Mouse (Mus musculus): ENCODE measurements around the gene Rfx8. TPM values are rescaled to one million over a fixed set of nuclear protein-coding genes. Genes with fewer than 3 reads are reported as not detected.

The Rfx8 gene
- total RNA-seq, 2 experiments from 2014 or later: 0.19 to 0.54 TPM

GRCm38 (mm10) chr1:39735493-39735892, 14.7 kb upstream of the Rfx8 start:
- DNase-seq (ENCODE audit: extremely low spot score in 1 of 2, low spot score in 1 of 2): no peak

DNA sequence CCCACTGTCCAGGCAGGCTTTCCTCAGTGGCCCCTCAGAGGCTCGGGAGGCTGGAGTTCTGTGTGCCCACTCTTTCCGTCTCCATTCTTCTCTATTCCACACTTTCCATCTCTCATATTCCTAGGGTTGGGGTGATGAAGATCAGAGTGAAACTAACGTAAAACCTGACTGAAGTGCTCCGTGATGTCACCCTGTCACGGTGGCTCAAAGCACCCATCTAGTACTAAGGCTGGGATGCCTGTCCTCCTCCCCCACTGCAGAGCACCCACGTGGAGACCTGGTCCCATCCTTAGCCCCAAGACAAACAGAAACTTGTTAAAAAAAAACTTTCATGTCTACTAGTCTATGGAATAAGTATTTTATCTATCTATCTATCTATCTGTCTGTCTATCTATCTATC, 14.1 kb upstream of the Rfx8 start:
- no peak for DNase-seq (ENCODE audit: extremely low spot score in 1 of 2, low spot score in 1 of 2)

DNA sequence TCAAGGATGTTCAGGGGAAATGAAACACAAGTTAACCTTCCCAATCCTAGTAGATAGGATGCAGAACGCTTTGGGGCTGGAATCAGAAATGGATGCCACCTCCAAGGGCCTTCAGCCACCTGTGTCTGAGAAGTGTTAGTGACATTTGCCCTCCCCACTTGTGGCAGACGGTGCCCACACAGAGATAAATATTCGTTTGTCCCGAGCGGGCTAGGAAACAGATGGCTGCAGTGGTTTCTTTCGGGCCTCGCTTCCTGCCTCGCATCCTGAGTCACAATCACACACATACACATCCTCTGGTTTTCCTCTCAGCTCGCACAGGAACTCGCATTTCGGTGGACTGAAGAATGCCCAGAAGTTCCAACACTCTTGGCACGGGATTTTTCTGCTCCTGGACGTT, 13.5 kb upstream of the Rfx8 start:
- no peak for DNase-seq (ENCODE audit: extremely low spot score in 1 of 2, low spot score in 1 of 2)

GRCm38 (mm10) chr1:39733876-39734275, 13.1 kb upstream of the Rfx8 start:
- no peak for DNase-seq (ENCODE audit: extremely low spot score in 1 of 2, low spot score in 1 of 2)

DNA sequence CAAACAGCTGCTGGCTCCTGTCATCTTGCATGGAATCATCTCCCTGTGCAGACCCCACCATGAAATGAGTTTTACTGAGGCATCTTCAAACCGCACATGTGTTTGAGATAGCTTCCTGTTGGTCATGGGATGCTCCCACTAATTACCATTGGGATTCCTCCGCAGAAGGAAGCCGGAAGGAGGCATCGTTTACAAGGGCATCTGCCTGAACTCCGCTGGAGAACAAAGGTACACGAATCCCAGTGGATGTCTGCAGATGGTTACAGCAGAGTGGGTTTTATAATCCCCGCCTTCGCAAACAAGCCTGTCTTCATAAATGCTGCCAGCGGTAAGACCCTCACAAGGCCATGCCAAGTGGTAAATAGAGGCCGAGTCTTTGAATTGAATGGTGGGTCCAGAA, 11.3 kb upstream of the Rfx8 start:
- DNase-seq (ENCODE audit: extremely low spot score in 1 of 2, low spot score in 1 of 2): no peak

- no peak for DNase-seq (ENCODE audit: extremely low spot score in 1 of 2, low spot score in 1 of 2)
Observed at GRCm38 (mm10) chr1:39731543-39731942, 10.7 kb upstream of the Rfx8 start.

DNA sequence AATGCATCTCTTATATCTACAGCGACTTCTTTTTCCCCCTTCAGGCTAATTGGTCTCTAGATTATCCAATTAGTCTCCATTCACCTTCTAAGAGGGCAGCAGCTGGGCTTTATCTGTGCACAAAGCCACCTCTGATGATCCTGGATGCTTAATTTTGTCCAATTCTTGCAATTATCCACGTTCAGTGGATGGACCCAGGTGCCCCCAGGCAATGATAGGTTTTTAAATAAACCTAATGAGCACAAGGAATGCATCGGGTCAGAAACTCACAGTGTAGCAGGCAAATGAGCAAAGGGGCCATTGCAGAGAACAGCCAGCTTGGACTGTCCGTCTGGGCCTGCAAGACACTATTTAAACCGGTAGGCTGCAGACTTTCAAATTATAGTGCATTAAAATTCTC, 10.1 kb upstream of the Rfx8 start:
- DNase-seq (ENCODE audit: extremely low spot score in 1 of 2, low spot score in 1 of 2): no peak

- DNase-seq (ENCODE audit: extremely low spot score in 1 of 2, low spot score in 1 of 2): no peak
Observed at GRCm38 (mm10) chr1:39729919-39730318, 9.1 kb upstream of the Rfx8 start.

GRCm38 (mm10) chr1:39721351-39721726, 542 bp upstream of the Rfx8 start:
- DNase-seq (ENCODE audit: extremely low spot score in 1 of 2, low spot score in 1 of 2): no peak

- DNase-seq (ENCODE audit: extremely low spot score in 1 of 2, low spot score in 1 of 2): no peak
Observed at GRCm38 (mm10) chr1:39720186-39720585, 611 bp downstream of the Rfx8 start.

GRCm38 (mm10) chr1:39715551-39715950, 5.2 kb downstream of the Rfx8 start:
- DNase-seq (ENCODE audit: extremely low spot score in 1 of 2, low spot score in 1 of 2): no peak

DNA sequence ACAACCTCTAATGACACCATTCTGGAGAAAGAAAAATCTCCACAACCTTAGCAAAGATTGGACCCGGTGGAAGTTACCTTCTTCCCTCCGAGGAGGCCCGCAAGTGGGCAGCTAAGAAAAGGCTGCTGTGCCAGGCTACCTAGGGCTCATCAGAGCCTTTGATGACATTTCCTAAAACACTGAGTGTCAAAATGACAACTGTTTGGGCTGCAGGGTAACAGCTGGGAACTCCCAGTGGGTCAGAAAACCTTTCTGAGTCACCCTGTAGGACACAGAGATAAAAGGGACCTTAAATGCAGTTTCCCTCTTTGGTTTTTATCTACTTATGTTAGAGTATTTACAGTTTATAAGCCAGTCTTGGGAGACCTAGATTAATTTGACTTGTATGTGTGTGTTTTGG, 6.1 kb downstream of the Rfx8 start:
- no peak for DNase-seq (ENCODE audit: extremely low spot score in 1 of 2, low spot score in 1 of 2)

DNA sequence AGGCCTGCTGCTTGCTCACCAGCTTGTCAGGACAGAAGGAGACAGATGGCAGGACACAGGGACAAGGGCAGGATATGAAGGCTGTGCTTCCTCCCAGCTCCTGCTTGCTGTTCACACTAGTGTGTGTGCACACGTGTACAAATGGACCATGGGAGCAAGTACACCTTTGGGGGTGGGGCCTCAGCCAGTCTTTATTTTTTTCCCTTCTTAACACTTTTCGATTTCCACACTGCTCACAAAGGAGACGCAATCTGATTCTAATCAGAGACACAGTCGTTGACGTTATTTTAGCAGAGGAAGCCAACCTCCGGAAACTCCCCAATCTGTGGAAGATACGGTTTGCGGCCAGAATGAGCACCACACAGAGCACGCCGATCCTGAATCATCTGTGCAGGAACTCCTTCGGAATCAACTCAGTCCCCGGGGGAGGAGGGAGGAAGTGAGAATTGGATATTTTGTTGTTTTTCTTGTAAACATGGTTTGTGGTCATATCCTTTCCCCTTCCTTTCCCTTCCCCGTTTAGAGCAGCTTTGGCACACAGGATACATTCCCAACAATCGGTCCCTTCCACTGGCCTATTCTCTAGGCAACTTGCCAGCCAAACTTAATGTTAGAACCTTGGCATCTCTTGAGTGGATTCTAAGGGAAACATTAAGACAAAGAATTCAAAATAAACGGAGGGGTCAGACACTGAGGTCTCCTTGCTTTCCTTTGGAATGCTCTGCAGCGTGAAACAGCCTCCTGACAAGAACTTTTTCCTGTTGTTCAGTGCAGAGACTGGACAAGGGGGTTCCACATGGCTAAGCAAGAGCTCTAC, 6.7 kb downstream of the Rfx8 start:
- no peak for DNase-seq (ENCODE audit: extremely low spot score in 1 of 2, low spot score in 1 of 2)

- no peak for DNase-seq (ENCODE audit: extremely low spot score in 1 of 2, low spot score in 1 of 2)
Observed at GRCm38 (mm10) chr1:39713300-39713699, 7.5 kb downstream of the Rfx8 start.

DNA sequence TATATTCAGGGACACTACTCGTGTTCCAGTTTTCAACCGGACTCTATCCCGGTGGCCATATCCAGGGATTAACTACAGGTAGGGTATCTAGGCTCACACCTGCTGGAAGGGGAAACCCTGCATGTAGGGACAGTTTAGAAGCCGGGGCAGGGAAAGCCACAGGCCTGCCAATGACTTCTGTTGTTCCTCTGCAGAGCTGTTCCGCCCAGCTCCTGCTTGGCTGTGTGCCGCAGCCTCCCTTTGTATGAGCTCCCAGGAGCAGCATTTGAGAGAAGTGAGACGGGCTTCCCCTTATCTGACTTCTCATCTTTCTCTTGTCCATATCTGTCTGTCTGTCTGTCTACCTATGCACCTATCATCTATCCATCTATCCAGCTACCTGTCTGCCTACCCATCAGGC, 8.5 kb downstream of the Rfx8 start:
- DNase-seq (ENCODE audit: extremely low spot score in 1 of 2, low spot score in 1 of 2): no peak

DNA sequence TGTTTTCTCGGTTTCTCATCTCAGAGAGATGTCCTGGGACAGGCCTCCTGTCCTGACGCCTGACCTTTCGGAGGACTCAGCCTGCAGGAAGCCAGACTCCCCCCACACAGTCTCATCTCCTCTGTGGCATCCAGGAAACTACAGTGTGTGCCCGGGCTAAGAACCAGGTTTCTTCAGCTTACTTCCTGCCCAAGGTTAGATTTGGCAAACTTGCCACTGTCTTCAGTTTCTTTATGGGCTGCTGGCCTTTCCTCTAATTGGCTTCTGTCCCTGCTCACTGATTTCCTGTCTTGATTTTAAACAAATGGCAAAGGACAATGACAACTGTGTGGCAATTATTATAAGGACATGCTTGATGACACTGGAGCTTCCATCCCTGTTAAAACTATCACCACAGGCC, 10.2 kb downstream of the Rfx8 start:
- DNase-seq (ENCODE audit: extremely low spot score in 1 of 2, low spot score in 1 of 2): no peak

DNA sequence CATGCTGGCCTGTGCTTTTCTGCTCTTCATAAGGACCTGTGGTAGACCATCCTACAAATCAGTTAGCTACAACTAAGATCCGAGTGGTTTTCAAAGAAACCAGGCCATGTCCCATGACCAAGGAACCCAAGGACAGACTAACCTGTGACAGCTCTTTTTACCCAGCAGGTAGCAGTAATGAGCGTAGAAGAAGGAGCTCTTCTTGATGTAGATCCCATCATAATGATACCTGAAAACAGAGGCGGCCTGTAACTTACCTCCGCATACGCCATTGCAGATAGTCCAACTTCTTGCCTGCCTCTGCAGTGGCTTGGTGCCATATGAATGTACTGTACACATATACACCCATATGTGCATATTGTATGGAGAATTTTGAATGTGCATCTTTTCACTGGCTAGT, 10.8 kb downstream of the Rfx8 start:
- no peak for DNase-seq (ENCODE audit: extremely low spot score in 1 of 2, low spot score in 1 of 2)

- no peak for DNase-seq (ENCODE audit: extremely low spot score in 1 of 2, low spot score in 1 of 2)
Observed at GRCm38 (mm10) chr1:39708778-39709177, 12.0 kb downstream of the Rfx8 start.

- no peak for DNase-seq (ENCODE audit: extremely low spot score in 1 of 2, low spot score in 1 of 2)
Observed at GRCm38 (mm10) chr1:39702216-39703046, 18.4 kb downstream of the Rfx8 start.

- DNase-seq (ENCODE audit: extremely low spot score in 1 of 2, low spot score in 1 of 2): no peak
Observed at GRCm38 (mm10) chr1:39701274-39701602, 19.6 kb downstream of the Rfx8 start.

- DNase-seq (ENCODE audit: extremely low spot score in 1 of 2, low spot score in 1 of 2): no peak
Observed at GRCm38 (mm10) chr1:39700599-39701273, 20.1 kb downstream of the Rfx8 start.
